Mouse (Mus musculus) monocyte, adult 5-6 weeks (primary cell): Measurements from ENCODE around the gene Rnd3. TPM values are rescaled to one million over a fixed set of nuclear protein-coding genes. Genes with fewer than 3 reads are reported as not detected.

Experiments used
- ATAC-seq: fragments of 153-309, 156-312 bp; replicated peaks from 2 replicates; pipeline ENCODE4 v1.8.0; 2017; ENCODE audit warnings: mild to moderate bottlenecking; ENCODE audit not compliant: low TSS enrichment, insufficient number of reproducible peaks, severe bottlenecking, poor library complexity, low FRiP score
- total RNA-seq: library from RNA; stranded (forward); fragments of 200-1000, 200-491, 200-594 nt; gene quantifications from 3 replicates; pipeline ENCODE4 v1.2.3, GENCODE M21; 2017

The Rnd3 gene
- total RNA-seq, 1 experiment from 2014 or later, result 22.7 TPM

DNA sequence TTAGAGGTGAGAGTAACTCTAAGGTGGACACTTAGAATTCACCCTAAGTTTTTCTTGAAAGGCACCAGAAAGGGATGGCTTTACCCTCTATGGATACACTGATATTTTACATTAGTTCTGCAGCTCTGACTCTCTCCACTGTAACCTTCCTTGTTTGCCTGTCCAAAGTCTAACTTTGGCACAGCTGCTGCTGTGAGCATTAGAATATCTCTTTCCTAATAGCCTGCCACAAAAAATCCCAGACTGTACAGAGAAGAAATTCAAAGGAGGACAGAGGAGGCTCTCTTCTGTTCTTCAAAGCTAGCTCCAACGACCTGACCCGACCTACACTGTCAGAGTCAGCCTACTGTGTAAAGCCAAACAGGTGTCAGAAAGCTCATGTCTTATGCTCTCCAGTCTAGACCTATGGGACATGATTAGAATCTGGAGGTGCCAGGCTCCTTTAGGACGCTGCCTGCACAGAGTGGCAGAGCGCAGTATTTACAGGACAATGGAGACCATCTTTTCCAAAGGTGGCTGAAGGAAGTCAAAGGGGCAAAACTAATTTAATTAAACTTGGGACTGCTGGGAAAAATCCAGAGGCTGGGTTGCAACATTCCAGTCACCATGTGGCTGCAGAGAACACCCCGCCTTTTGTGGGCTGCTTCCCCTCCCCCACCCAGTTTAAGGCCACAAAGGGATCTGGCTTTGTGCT, 9.5 kb downstream of the Rnd3 start:
- ATAC-seq, result no peak

DNA sequence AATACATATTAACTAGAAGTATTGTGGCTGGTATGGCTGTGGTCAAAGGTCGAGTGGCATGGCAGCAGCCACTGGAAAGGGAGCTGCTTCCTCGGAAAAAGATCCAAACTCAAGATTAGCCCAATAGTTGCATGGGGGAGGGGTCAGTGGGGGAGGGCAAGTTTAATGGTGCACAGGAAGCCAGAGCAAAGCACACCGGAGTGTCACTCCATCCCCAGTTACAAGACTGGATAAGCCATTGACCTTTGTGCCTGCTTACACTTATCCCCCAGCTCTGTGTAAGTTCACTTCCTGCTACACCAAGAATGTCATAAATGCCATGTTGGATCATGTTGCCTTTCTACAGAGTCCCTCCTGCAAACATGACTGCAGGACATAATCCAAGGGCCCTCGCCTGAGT, 11.2 kb downstream of the Rnd3 start:
- ATAC-seq, result no peak

DNA sequence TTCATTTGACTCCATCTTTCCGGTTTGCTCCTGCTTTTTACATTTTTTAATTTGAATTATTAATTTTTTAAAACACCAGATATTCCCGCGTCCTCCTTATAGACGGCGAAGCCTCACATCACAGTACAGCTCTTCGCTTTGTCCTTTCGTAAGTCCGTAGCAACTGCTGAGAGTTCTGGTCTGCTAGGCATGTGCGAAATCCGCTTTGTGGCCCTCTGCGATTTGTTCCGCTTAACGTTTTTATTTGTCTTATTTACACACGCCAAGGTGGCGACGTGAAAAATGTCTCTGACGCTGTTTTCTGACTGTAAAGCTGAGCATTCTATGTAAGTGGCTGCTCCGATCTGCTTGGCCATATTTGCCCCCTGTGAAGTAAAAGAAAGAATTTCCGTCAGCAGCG, 16.7 kb downstream of the Rnd3 start:
- no peak for ATAC-seq

DNA sequence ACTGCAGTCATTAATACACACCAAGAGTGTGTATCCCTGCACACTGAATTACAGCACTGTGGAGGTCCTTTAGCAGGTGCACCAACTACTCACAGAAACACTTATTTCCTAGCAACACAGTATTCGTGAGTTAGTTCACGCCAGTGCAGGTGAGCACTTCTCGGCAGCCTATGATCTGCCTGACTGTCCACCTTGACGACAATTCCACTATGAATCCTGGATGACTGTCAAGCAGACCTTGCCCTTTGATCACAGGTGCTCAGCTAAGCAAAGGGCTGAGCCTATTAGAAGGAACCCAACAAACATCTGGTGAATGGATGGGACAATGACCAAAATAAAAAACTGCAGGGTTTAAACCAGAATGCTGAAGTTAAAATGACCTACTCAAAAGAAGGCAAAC, 20.8 kb downstream of the Rnd3 start:
- no peak for ATAC-seq

DNA sequence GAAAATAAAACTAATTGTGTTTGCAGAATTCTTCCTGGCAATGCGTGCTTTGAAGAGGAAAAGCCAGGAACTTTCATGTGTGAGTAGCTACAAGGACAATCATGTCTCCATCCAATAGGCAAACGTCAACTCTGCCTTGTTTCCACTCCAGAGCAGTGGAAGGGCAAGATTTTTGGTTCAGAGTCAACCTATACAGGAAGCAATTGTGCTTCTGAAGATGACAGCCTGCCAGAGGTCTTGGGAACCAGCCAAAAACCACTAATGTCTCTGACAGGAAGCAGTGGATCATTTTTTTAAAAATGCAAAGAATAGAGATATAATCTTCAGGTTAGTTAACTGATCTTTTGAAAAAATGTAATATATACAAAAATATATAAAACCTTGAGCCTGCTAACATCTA, 38.6 kb downstream of the Rnd3 start:
- ATAC-seq, result no peak

DNA sequence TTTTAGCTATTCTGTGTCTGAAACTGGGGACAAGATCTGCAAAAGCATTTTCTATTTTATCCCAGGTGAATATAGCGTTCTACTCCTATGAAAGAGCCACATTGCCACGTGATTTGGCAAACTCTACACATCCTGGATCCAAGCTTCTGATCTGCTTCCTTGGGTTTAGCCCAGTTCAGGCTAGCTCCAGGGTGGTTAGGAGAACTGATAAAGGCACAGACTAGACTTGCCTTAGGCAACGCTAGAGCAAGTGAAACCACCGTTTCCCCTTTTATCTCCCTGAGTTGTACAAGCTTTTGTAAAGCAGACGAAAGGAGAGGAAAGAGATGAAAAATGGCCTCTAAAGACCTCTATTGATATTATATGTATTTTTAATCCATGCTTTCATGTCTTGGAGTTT, 40.3 kb downstream of the Rnd3 start:
- 0 out of 2 replicates have a peak, but pooled peaks have one; percentile 31 for ATAC-seq

DNA sequence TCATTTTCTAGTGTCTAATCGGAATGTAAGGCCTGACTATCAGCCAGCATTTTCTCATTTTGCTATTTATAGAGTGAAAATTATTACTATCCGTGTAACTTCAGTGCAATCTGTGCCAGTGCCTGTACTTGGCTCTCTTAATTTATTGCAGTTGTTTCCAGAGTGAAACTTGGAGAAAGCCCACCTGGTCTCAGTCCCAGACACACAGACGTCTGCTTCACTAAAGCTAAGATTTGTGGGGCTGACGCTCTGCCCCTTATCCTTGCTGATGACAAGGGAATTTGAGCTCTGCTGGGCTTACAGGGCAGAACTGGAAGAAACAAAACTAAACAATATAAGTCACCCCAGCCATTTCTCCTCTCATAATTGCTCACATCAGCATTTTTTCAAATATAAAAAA, 47.7 kb downstream of the Rnd3 start:
- no peak for ATAC-seq

DNA sequence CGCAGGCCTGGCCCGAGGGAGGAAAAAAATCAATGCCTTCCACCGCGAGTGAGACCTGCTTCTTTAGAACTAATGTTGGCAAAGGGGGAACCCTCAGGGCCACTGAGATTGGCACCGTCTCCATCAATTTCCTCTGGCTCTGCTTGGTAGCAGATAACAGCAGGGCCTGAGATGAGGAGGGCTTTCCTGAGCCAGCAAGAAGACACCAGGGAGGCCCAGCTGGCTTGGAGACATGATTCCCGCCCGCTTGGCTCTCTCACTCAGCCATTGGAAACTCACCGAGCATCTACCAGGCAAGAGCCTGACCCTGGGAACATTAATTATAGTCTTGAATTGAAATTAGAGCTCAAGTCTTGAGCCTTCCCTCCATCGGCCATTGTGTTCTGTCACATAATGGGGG, 48.9 kb downstream of the Rnd3 start:
- no peak for ATAC-seq

DNA sequence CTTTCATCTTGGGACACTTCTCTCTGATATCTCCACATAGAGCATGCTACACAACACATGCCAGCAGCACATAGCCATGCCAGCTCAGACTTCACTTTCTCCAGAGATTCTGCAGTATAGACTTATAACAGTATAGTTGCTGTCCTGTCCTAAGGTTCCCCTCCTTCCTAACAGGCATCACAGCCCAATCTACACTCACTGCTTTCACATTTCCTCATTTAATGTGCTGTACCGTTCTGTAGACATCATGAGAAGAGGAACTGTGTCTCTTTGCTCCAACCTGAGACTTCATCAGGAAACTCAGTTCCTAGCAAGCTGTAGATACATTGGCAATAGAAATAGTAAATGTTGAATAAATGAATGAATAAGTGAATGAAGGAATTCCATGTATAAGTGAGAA, 49.7 kb downstream of the Rnd3 start:
- no peak for ATAC-seq

DNA sequence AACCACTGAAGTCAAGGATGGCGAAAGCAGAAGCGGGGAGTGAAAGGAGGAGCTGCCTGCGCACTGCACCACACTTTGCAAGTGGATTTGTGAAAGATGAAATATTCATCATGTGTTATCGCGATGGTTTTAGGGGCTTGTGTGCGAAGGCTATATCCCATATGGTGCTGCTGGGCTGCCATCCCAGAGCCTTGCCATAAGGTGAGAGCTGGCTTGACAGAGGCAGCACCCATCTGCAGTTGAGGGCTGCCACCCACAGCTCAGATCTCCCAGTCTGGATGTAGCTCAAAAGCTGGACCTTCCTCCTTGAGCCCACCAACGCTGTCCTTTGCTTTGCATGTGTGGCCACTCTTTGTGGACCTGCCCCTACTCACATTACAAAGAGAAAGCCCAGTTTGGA, 58.2 kb downstream of the Rnd3 start:
- no peak for ATAC-seq

DNA sequence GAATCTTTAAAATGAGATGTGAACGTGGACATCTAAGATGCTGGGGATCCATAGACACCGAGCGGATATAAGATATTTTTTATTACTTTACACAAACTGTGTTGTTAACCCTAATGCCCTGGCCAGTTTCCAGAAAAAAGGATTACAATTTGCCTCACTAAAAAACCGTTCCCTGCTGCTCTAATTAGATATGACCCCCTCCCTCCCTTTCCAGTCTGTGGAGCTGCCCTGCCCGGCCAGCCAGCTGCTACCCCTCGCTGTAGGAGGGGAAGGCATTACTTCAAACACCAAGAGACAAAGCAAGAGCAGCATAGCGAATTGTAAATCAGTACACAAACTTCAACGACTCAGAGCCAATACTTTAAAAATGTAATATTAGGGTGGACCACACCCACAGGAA, 58.9 kb downstream of the Rnd3 start:
- ATAC-seq, result no peak

DNA sequence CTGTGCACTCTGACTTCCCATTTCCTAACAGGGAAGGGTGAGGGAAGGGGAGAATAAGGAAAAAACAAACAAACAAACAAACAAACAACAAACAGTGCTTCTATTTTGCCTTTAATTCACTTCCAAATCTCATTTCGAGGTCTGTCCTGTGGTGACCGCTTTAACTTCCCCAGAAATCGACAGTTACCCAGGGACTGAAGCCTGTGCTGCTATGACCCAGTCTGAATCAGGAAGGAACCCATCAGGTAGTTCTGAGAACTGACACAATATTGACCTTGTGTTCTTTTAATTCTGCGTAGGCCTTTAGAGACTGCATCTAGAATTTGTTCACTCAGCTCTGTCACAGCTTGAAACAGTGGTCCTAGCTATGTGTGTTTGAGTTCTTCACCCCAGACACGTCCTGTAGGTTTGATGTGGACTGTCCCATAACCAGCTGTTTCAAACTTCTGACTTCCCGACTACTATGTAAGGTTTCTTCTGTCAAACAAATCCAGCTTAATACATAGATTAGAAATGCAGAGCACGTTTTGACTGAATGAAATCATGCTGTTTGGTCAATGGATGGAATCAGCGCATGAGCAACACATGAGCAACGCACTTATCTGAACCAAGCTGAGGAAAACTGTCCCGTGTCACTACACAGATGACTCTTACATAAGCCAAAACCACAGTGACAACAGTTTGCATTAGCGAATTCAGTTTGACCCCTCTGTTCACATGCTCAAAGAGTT, 59.9 kb downstream of the Rnd3 start:
- ATAC-seq, result 0 out of 2 replicates have a peak, but pooled peaks have one; percentile 21

DNA sequence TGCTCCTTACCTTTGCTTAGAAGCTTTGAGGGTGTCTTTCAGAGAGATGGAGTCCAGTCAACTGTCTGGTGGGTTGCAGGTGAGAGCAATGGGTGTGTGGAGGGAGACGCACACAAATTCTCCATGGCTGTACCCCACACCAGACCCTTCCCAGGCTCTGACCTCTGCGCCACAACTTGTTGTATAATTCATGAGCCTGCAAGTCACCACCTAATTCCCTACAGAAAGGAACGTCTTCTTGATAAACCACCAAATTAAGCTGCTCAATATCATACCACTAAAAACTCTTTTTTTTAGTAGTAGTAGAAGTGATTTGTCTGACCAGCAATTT, 60.8 kb downstream of the Rnd3 start:
- no peak for ATAC-seq

DNA sequence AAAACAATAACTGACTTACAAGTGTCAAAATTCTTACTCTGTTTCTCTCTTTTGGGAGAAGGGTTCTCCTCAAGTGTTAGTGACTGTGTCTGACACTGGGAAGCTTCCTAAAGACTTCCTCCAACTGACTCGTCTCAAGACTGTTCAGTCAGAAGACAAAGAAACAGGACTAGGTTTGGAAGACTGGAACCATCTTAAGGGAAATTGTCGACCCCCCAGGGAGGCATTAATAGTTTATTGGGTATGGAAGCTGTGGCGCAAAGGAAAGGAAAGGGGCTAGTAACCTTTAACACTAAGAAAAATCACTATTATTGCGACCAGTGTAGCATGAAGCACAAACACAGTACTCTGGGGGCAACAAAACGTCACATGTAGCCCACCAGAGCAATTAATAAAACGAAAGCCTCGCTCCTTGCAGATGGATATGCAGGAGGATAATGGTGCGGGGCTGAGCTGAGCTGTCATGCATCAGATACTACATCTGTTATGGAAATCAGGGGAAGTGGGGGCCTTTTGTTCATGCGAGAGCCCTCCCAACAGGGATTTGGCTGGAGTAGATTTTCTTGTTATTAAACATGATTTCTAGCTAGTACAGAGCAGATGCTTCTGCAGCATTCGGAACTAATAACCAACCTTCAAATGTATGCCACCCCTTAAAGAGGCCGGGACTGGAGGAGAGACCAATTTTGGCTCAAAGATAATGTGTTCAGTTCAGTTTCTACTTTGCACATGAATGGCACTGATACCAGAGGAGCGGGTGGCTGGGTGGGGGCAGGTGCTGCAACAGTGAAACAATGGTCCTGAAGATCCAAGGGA, 61.4 kb downstream of the Rnd3 start:
- ATAC-seq, result no peak

DNA sequence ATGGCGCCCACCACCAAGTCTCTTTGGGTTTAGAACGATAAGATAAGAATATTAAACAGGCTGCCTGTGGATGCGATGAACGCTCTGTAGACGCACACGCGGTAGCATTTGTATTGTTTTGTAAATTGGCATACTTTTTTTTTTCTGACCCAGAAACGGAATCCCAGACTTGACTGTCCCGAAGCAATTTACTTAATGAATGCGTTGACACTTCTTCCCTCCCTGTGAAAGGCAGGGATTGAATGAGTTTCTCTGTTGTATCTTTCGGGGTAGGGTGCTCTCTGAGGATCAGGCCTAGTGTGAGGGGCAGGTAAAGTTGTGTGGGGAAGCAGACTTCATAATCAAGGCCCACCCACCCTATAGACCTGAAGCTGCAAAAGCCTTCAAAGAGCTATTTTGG, 63.8 kb downstream of the Rnd3 start:
- ATAC-seq, result no peak

DNA sequence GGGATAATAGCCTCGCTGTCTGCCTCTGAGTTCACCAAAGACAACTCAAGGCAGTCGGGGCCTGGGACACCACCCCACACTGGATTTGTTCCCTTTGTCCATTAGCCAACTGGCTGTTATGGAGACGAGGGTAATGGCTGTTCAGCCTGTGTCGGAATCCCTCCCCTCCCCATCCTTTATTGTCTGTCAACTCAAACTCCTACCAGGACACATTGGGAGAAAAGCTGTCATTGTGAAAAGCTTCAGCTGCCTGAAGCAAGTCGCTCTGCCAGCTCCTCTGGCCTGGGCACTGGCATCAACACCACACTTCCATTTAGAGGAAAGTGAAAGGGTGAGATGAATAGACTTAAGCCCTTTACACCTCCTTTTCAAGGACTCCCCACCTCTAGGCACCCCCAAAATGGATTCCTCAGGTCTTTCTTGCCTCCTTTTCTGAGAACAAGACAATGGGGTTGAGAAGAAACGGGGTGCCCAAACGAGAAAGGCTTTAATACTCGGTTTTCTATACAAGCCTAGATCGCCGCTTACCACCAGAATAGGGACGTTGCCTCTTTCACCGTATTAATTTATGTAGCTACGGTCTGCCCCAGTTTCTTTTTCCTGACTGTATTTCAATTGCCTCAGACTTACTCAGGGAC, 66.1 kb downstream of the Rnd3 start:
- no peak for ATAC-seq
